Mouse (Mus musculus): ENCODE results near the gene Timeless.
A peak's percentile ranks its signal among the peaks of the same experiment; 100 is the strongest.
"Not testable (repeated sequence)": the region's sequence is repeated elsewhere in the genome, so short reads cannot be mapped to it uniquely, and the experiment has no call there.

Gene Timeless

DNA sequence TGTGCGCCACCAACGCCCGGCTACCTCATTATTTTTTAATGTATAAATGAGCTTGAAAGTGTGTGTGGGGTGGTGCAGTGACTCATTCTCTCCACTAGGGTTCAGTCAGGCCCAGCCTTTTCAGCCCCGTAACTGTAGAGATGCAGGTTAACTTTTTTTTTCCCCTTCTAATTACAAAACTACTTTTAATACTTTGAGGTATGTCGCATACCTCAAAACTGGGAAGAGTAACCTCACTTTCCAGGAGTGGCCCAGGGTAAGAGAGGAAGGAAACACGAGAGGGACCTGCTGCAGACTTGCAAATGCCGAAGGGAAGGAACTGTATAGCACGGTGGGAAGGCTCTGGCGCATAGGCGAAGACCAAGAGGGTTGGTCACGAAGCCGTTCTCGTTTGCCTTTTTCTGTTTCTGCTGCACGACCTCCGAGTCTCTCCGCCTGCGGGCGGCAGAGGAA, 19.0 kb upstream of the Timeless start:
- no peak for DNase-seq (ENCODE audit: extremely low read depth, low read depth, low spot score)

DNA sequence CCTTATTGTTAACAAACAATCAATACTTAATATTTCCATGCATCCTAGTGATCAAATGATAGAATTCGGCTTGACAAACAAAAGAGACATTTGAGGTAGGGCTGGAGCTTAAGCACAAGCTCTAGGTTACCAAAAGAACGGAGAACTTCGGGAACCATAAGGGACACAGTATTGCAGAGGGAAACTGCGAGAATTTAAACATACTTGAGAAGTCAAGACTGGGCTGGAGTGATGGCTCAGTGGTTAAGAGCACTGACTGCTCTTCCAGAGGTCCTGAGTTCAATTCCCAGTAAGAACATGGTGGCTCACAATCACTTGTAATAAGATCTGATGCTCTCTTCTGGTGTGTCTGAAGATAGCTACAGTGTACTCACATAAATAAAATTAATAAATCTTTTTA, 17.8 kb upstream of the Timeless start:
- not testable (repeated sequence) for DNase-seq (ENCODE audit: extremely low read depth, low read depth, low spot score)

DNA sequence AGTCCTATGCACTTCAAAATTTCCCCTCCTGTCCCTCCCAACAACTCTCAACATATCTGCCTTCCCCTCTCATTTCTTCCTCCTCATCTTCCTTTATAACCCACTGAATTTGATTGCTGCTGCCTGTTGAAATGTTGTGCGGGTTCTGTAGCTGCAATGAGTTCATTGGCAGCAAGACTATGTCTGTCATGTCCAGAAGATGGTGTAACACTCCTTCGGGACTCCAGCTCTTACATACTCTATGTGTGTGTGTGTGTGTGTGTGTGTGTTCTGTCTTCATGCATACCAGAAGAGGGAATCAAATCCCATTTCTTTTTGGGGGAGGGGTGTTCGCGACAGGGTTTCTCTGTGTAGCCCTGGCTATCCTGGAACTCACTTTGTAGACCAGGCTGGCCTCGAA, 16.9 kb upstream of the Timeless start:
- no peak for DNase-seq (ENCODE audit: extremely low read depth, low read depth, low spot score)

DNA sequence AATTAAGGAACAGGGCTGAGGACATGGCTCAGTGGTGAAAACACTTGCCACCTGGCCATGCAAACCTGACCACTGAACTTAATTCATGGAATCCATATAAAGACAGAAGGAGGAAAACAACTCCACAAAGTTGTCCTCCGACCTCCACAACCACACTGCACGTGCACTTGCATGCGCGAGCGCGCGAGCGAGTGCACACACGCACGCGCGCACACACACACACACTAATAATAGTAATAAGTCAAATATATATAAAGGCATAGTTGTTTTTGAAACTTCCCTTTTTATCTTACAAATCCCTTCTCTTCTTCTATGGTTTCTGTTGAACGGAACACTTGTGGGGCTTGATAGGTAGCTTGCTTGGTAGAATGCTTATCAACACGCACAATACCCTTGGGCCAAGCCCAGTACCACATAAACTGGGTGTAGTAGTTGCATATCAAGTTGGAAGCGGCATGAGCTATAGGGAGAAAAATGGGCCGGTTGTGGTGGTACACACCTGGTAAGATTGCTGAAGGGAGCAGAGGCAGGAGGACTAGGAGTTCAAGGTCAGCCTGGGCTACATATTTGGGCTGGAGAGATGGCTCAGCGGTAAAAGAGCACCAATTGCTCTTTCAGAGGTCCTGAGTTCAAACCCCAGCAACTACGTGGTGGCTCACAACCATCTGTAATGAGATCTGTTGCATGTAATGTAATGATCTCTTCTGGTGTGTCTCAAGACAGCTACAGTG, 13.3 kb upstream of the Timeless start:
- DNase-seq (ENCODE audit: extremely low read depth, low read depth, low spot score): no peak

DNA sequence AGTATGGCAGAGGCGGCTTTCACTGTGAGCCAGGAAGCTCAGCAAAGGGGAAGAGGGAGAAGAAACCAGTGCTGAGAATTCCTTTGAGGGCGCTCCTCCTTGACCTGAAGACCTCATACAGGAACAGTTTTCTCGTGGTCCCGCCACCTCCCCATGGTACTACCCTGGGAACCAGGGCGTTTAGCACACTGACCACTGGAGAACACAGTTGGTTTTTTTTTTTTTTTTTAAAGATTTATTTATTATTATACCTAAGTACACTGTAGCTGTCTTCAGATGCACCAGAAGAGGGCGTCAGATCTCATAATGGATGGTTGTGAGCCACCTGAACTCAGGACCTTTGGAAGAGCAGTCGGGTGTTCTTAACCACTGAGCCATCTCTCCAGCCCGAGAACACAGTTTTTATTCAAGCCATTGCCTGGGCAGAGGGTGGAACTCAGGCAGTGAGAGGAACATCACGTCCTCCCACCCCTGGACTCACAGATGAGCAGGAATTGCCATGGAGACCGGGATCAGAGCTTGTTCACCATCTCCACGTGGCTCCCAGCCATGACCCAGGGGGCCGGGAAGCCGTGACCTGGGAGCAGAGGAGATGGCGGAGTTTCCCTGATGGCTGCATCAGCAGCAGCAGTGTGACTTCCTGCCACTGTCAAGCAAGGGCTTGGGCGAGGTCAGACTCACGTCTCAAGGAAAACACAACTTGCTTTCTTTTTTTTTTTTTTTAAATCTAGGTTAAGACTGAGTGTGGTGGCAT, 10.2 kb upstream of the Timeless start:
- no peak for DNase-seq (ENCODE audit: extremely low read depth, low read depth, low spot score)

DNA sequence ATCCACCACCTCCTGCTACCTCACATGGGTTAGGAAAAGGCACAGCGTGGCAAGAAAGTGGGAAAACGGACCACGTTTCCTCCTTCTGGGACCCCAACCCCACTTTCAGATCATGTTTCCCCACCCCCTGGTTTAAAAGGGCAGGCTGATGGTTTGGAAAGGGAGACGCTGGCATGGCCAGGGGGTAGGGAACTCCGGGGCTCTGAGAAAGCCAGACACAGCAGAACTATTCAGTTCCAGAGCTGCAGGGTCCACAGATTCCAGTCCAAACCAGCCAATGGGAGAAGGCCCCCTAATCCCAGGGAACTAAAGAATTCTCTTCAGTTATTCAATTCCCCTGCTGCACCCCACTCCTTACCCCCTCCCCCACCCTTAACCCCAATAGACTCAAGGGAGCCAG, 6.8 kb upstream of the Timeless start:
- no peak for DNase-seq (ENCODE audit: extremely low read depth, low read depth, low spot score)

DNA sequence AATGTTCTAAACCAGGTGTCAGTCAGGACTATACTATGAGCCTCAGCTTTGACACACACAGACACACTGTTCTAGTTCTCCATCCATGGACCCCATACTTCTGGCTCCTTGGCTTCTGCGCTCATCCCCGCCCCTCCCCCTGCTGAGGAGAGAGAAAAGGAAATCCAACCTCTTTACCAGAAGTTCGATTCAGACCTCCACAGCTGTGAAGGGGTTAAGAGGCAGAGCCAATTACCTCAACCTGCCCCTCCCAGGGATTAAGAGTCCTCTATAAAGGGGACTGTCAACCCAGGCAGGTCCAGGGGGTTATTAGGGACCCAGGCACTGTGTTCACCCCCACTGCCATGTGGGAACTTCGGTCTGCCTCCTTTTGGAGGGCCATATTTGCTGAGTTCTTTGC, 6.3 kb upstream of the Timeless start, which contains the start of gene Mip:
Gene Mip, plus strand, starts transcription at position 301 of the 400 bp plus-strand sequence.
- DNase-seq (ENCODE audit: extremely low read depth, low read depth, low spot score): no peak

DNA sequence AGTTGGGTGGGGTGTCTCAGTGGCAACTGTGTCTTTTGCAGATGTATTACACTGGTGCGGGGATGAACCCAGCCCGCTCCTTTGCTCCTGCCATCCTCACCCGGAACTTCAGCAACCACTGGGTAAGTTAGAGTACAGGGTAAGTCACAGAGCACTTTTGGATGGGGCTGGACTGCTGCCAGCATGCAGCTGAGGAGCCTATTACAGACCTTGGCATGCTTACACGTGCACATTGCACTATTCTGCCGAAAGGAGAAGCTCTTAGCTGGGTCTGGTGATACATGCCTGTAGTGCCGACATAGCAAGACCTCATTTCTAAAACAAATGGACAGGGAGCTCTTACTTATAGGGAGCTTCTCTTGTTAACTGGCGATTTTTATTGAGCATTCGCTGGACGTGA, 4.3 kb upstream of the Timeless start:
- DNase-seq (ENCODE audit: extremely low read depth, low read depth, low spot score): no peak

DNA sequence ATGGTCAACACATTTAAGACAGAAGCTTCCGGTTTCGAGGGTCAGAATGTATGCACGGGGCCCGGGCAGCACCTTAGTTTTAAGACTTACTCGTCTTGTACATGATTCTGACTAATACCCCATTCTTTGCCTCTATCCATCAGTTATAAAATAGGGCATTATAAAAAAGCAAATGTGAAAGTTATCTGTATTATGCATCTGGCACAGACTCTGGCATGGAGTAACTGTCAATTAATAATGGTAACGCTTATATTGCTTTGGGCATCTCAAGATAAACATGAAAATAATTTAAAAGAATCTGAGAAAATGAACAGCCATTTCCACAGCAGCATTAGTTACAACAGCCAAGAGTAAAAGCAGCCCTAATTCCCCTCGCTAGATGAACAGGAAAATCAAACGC, 3.9 kb upstream of the Timeless start:
- DNase-seq (ENCODE audit: extremely low read depth, low read depth, low spot score): no peak

DNA sequence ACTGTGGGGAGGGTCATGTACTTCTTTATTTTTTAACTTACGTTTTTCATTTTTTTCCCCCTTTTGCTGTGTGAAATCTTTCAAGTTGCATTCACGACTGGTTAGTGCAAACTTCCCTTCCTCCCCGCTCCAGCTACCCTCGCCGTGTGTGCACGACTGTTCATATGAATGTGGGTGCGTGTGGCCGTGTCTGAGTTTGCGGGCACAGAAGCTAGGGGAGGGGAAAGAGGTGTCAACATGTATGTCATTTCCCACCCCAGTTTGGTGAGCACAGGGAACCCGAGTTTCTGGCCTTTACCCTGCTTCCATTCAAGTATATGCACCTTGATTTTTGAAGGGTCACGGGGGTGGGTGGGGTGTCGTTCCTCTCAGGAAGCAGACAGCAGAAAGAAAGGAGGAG, 1.3 kb upstream of the Timeless start:
- DNase-seq (ENCODE audit: extremely low read depth, low read depth, low spot score): no peak

DNA sequence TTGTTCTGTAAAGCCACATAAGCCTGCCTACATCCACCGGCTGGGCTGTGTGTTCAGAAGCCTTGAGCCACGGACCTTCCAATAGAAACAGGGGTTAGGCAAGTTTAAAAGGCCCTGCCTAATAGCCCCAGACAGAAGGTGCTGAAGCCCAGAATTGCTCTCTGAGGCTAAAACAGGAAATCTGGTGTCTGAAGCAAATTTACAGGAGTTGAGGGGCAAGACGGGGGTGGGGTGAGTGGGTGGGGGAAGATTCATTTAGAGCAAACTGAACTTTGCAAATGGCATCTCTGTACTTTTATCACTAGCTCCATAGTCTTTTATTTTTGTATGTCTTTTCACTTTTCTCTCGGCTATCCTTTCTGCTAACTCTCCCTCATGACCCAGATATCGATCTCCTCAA, 719 bp upstream of the Timeless start:
- no peak for DNase-seq (ENCODE audit: extremely low read depth, low read depth, low spot score)

DNA sequence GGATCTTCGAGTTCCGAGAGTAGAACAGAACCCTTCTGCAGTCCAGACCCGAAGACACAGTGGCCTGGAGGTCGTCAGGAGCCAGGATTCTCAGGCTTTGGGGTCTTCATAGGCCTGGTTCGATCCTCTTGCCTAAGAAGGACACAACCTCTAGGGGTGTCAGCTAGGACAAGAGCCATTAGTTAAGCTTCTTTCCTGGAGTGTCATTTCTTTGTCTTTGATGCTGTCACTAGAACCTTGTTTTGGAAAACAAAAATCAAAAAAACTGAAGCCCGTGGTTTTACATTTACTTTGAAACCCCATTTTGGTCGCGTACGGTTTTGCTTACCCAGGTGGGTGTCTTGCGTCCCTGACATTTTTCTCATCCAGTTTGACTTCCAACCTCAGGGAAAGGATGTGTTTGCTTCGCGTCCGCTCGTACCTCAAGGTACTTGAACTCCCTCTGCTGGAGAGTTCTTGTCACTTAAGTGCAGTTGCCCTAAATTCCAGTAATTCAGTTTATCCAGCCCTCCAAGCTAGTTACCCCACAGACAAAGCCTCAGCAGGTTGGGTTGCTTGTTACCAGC, 638 bp downstream of the Timeless start:
- DNase-seq (ENCODE audit: extremely low read depth, low read depth, low spot score): no peak

DNA sequence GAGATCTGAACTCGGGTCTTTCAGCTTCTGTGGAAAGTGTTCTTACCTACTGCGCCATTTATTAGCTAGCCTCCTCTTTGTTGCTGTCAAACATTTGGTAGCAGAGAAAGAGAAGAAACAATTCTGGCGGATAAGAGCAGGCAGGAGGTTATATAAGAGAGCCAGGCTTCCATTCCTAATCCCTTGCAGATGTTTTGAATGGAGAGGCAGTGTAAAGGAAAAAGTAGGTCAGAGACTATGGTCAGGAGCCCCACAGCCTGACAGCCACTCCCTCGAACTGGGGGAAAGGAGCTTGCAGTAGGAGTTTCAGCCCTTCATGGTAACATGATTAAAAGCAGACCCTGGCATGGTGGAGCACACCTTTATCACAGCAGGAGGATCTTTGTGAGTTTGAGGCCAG, 4.5 kb downstream of the Timeless start:
- DNase-seq (ENCODE audit: extremely low read depth, low read depth, low spot score): no peak

DNA sequence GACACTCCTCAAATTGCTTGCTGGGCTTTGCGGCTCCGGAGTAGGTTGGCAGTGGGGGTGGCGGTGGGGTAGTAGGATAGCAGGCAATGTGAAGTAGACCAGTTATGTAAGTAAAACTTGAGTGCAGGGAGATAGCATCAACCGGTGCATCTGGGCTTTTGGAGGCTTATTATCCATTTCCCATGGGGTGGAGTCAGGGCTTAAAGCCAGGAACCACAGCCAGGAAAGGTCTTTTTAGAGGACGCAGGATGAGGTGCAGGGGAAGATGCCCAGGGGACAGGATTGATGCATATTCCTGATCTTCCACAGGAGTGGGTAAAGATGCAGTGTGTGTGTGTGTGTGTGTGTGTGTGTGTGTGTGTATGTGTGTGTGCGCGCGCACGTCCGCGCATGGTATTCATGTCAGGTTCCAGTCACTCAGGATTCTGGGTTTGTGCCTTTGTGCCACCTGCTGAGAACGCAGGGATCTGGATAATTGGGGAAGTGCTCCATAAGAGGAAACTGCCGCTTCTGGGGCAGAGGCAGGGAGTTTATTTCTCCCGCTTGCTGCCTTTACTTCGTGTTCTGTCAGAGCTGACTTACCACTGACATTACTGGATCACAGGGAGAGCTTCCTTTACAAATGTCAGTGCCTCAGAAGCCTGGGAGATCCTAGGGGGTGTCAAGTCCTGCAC, 6.1 kb downstream of the Timeless start:
- no peak for DNase-seq (ENCODE audit: extremely low read depth, low read depth, low spot score)

DNA sequence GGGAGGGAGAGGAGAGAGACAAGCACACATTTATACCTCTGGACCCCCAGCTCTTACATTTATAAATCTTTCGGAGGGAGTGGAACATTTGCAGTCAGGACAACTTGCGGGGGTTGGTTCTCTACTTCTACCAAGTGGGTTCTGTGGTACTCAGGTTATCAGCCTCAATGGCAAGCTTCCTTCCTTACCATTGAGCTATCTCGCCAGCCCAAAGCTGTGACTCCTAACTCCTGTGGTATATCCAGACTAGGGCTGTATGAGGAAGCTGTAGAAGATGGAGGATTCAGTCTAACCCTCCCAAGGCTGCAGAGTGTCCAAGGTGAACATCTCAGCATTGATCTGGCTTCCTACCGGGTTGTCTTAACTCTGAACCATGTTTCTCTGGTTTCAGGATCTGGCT, 7.3 kb downstream of the Timeless start:
- no peak for DNase-seq (ENCODE audit: extremely low read depth, low read depth, low spot score)

DNA sequence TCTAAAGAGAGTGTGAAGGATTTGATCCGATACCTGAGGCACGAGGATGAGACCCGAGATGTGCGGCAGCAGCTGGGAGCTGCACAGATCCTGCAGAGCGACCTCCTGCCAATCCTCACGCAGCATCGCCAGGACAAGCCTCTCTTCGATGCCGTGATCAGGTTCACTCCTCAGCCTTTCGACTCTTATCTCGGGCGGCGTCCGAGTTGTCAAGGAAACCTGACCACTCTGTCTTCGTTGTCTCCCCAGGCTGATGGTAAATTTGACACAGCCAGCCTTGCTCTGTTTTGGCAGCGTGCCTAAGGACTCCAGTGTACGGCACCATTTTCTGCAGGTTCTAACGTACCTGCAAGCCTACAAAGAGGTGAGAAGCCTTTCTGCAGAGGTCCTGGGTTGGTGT, 8.3 kb downstream of the Timeless start:
- DNase-seq (ENCODE audit: extremely low read depth, low read depth, low spot score): no peak

DNA sequence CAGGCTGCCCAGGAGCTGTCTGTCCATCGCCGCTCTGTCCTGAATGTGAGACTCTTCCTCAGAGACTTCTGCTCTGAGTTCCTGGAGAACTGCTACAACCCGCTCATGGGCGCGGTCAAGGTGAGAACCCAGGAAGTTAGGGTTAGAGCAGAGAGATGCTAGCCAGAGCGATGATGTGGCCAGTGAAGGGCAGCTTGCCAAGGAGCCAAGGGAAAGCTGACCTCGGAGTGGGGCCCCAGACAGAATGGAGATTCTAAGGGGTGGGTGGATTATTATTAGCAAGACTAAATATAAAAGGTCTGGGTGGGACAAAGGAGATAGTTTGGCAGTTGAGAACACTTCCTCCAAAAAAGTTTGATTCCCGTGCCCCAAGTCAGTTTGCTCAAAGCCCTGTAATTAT, 11.4 kb downstream of the Timeless start:
- no peak for DNase-seq (ENCODE audit: extremely low read depth, low read depth, low spot score)

DNA sequence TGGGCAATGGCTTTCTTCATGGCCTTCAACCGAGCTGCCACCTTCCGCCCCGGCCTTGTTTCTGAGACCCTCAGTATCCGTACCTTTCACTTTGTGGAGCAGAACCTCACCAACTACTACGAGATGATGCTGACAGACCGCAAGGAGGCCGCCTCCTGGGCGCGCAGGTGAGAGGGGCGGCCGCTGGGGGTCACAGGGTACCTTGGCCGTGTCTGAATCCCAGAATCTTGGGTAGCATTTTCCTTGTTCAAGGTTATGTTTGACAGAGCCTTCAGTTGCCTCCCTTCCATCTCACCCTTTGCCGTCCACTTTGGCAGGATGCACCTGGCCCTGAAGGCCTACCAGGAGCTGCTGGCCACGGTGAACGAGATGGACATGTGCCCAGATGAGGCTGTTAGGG, 12.3 kb downstream of the Timeless start:
- DNase-seq (ENCODE audit: extremely low read depth, low read depth, low spot score): no peak

DNA sequence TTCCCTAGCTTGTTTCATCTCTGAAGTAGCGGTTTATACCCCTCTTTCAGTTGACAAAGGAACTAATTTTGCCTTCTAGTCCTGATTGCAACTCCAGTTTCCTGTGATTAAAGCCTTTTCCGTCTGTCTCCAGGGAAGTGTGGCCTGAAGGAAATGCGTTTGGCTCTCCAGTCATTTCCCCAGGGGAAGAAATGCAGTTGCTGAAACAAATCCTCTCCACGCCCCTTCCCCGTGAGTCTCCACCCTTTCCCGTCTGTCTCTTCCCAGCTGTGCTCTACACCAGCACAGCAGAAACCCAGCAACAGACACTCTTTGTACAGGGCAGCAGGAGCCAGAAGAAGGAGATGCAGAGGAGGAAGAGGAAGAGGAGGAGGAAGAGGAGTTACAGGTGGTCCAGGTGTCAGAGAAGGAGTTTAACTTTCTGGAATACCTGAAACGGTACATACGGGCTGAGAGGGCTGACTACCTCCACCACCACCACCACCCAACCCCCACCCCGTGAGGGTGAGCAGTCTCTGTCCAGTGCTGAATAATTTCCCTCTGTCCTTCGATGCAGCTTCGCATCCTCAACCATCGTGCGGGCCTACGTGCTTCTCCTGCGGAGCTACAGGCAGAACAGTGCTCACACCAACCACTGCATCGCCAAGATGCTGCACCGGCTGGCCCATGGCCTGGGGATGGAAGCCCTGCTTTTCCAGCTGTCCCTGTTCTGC, 15.3 kb downstream of the Timeless start:
- no peak for DNase-seq (ENCODE audit: extremely low read depth, low read depth, low spot score)

DNA sequence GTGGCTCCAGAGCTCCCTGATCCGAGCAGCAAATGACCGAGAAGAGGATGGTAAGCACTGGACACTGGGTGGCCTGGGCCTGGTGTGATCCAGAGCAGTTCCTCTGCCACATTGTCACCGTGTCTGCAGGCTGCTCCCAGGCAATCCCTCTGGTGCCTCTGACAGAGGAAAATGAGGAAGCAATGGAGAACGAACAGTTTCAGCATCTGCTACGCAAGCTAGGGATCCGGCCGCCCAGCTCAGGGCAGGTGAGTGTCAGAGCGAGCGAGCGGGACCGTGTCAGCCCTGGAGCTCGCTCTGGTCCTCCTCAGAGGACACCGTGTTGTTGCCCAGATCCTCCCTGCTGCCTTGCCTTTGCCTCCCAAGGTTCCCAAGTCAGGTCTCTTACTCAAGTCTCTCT, 18.7 kb downstream of the Timeless start:
- no peak for DNase-seq (ENCODE audit: extremely low read depth, low read depth, low spot score)

DNA sequence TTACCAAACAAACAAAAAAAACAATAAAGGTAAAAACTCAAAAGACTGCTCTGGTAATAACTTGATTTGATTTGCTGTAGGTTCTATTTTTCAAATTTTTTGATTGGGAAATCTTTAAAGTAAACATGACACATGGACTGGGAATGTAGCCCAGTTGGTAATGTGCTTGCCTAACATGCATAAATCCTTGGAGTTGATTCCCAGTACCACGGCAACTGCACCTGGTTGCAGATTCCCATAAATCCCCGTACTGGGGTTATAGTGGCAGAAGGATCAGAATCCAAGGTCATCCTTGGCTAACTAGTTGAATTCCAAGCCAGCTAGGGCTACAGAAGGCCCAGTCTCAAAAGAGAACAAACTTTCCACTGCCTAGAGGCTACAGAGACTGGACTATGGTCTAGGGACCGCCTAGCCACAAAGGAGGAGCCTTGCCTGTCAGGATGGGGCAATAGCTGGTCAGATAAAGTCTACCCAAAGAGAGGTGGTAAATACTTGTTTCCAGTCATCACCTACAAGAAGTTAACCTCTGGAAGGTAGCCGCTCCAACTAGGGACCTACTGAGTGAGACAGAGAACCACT, 21.9 kb downstream of the Timeless start, which contains the start of gene Apon:
Gene Apon, plus strand, starts transcription at position 420 of the 579 bp plus-strand sequence.
- peak; percentile 74 for DNase-seq (ENCODE audit: extremely low read depth, low read depth, low spot score)
